ENCODE assay signal across 17 mouse cellular contexts in genomic region chr17:49520674-49521073, GRCm38 (mm10). TPM values are rescaled to one million over a fixed set of nuclear protein-coding genes. Genes with fewer than 3 reads are reported as not detected.
DNase-seq lines count a peak whose midpoint lies in the region; ATAC-seq and TF ChIP-seq lines count a peak whose summit lies in the region.
"Had no signal": no experiment of that assay in that cellular context is flagged by ENCODE, and none has a peak within 500 bp of the region (broad histone marks: within the 10 kb centered on the region; RNA-seq: fewer than 3 reads in every experiment).

No protein-coding gene starts in this region.

- no peak for ATAC-seq in embryonic facial prominence, embryonic 15.5 days (ENCODE audit: insufficient number of reproducible peaks, low FRiP score, low TSS enrichment, low read depth)

- no peak for TF ChIP-seq CTCF in gastrocnemius, adult 2 months (IDR thresholded peaks at IDR 0.05)

- H3K9me3 ChIP-seq in embryonic facial prominence, embryonic 15.5 days (replicated peaks): no peaks in the 10 kb centered on the region
- H3K9me3 ChIP-seq: liver, embryonic 15.5 days; stomach, embryonic 15.5 days had no signal

- no peaks in the 10 kb centered on the region for H3K27me3 ChIP-seq in embryonic facial prominence, embryonic 15.5 days
- H3K27me3 ChIP-seq: liver, embryonic 15.5 days; stomach, embryonic 15.5 days had no signal

- no peak overlapping the region for H3K9ac ChIP-seq in embryonic facial prominence, embryonic 15.5 days
- H3K9ac ChIP-seq: liver, embryonic 15.5 days; stomach, embryonic 15.5 days had no signal

- WGBS in embryonic facial prominence, embryonic 15.5 days: 62% methylated on average over 6 of the region's 6 CpGs

- H3K4me3 ChIP-seq in gastrocnemius, adult 2 months: no peak overlapping the region
- H3K4me3 ChIP-seq in brown adipose tissue, adult 24 weeks (ENCODE audit: insufficient read depth, low read depth, low read length): no peak overlapping the region
- H3K4me3 ChIP-seq in embryonic facial prominence, embryonic 15.5 days (replicated peaks): no peak overlapping the region
- H3K4me3 ChIP-seq: erythroblast, embryonic 14.5 days; liver, embryonic 15.5 days; stomach, embryonic 15.5 days had no signal

- intact Hi-C loops in gastrocnemius, adult 2 months (cut with DNase I): loop anchor here (5.0 kb wide), 1 partner anchor 43 kb away; no protein-coding TSS in a partner anchor

- H3K4me1 ChIP-seq in brown adipose tissue, adult 24 weeks (ENCODE audit: control insufficient read depth, insufficient read depth, insufficient read length, low read length): no peaks in the 10 kb centered on the region
- H3K4me1 ChIP-seq in embryonic facial prominence, embryonic 15.5 days: peaks cover 28% of the 10 kb centered on the region
- H3K4me1 ChIP-seq: liver, embryonic 15.5 days had no signal

- peak overlapping the region; percentile 72 for H3K27ac ChIP-seq in gastrocnemius, adult 2 months
- peak overlapping the region; percentile 54 for H3K27ac ChIP-seq in brown adipose tissue, adult 24 weeks (replicated peaks; ENCODE audit: low read depth, low read length)
- 0 out of 2 replicates have a peak overlapping the region, but pooled peaks have one; percentile 22 for H3K27ac ChIP-seq in embryonic facial prominence, embryonic 15.5 days (replicated peaks)
- H3K27ac ChIP-seq: liver, embryonic 15.5 days; stomach, embryonic 15.5 days had no signal

- H3K36me3 ChIP-seq in embryonic facial prominence, embryonic 15.5 days: no peaks in the 10 kb centered on the region
- H3K36me3 ChIP-seq: liver, embryonic 15.5 days; stomach, embryonic 15.5 days had no signal

- no peak for DNase-seq in gastrocnemius, adult 2 months
- DNase-seq in gastrocnemius, adult 8-10 months (ENCODE audit: low spot score in 2 of 2): no peak
- DNase-seq in layer of hippocampus, adult 9-11 months: peak; percentile 26
- no peak for DNase-seq in layer of hippocampus, postnatal 36 days
- DNase-seq in yolk sac, embryonic 10.5 days (ENCODE audit: low spot score): no peak
- DNase-seq: adrenal gland, postnatal 25 days; cerebellum, adult 9-11 months; kidney, adult 18-20 months; kidney, postnatal 25 days; lung, postnatal 36 days; right cerebral cortex, adult 18-20 months; thymus, adult 2 months had no signal

- H3K4me2 ChIP-seq in embryonic facial prominence, embryonic 15.5 days (replicated peaks): no peak overlapping the region
- H3K4me2 ChIP-seq: liver, embryonic 15.5 days; stomach, embryonic 15.5 days had no signal

RNA-seq across cellular contexts. Expression of gene Daam2, which starts 43.5 kb away (rescaled TPM):
- total RNA-seq in gastrocnemius, adult 2 months (2021): 1 to 10 TPM; 3.0 to 6.0 TPM
- 1 to 10 TPM; 2.2 to 3.8 (median 2.6) TPM for total RNA-seq in gastrocnemius, adult 8-10 months (2022)
- total RNA-seq in layer of hippocampus, postnatal 36 days (2021): 10 to 100 TPM; 54.7 to 69.8 TPM
- 1.2 TPM in 2 replicates for polyA plus RNA-seq in brown adipose tissue, adult 24 weeks (2012; ENCODE audit: insufficient read depth, insufficient read length, missing spikeins)
- 10.5 and 13.1 TPM in 2 replicates for polyA plus RNA-seq in embryonic facial prominence, embryonic 15.5 days (2015; fragmentation: Nextera tagmentation; extraction: Ambion mirVana)
- polyA plus RNA-seq: erythroblast, embryonic 14.5 days had no signal

Comparison
In these comparisons a context has a peak if more than half of its experiments do, and no peak if none do; other contexts are left out.
1. H3K27ac ChIP-seq: peak in every context shown above with its lines; median percentile 72 in gastrocnemius, adult 2 months; 54 in brown adipose tissue, adult 24 weeks; 22 in embryonic facial prominence, embryonic 15.5 days.
2. RNA of gene Daam2, which starts 43.5 kb away (total RNA-seq): 54.7 to 69.8 TPM in layer of hippocampus, postnatal 36 days; 3.0 to 6.0 TPM in gastrocnemius, adult 2 months and 2.2 to 3.8 TPM in gastrocnemius, adult 8-10 months; every median in the first group is over 4 times any median in the second.